7 mouse cellular contexts compared by ENCODE assay signal in genomic region chr4:148448179-148448852, GRCm38 (mm10). TPM values are rescaled to one million over a fixed set of nuclear protein-coding genes. Genes with fewer than 3 reads are reported as not detected.
DNase-seq lines count a peak whose midpoint lies in the region; ATAC-seq lines count a peak whose summit lies in the region.

Gene Mtor, plus strand, starts transcription at chr4:148448611.

- H3K4me3 ChIP-seq in embryonic facial prominence, embryonic 11.5 days (ENCODE audit: low read depth, low read length), result peak within 1 kb of the TSS; percentile 94
- peak within 1 kb of the TSS; percentile 93 for H3K4me3 ChIP-seq in limb, embryonic 10.5 days
- peak within 1 kb of the TSS; percentile 95 for H3K4me3 ChIP-seq in midbrain, embryonic 13.5 days (replicated peaks)

- peaks cover 4% of the 10 kb centered on the region; the same call in 1 of the 2 replicates for H3K4me1 ChIP-seq in embryonic facial prominence, embryonic 11.5 days (ENCODE audit: control insufficient read depth, insufficient read depth, low read length)
- peaks cover 34% of the 10 kb centered on the region for H3K4me1 ChIP-seq in limb, embryonic 10.5 days
- peaks cover 51% of the 10 kb centered on the region for H3K4me1 ChIP-seq in midbrain, embryonic 13.5 days (replicated peaks)

- H3K9ac ChIP-seq in embryonic facial prominence, embryonic 11.5 days (replicated peaks; ENCODE audit: low read length), result peak within 1 kb of the TSS; percentile 87
- H3K9ac ChIP-seq in midbrain, embryonic 13.5 days (replicated peaks), result peak within 1 kb of the TSS; percentile 95

- H3K27ac ChIP-seq in embryonic facial prominence, embryonic 11.5 days (replicated peaks; ENCODE audit: low read depth, low read length), result 0 out of 2 replicates have a peak within 1 kb of the TSS, but pooled peaks have one; percentile 32
- peak within 1 kb of the TSS; percentile 86 for H3K27ac ChIP-seq in limb, embryonic 10.5 days
- H3K27ac ChIP-seq in midbrain, embryonic 13.5 days, result peak within 1 kb of the TSS; percentile 88

- no peaks in the 10 kb centered on the region for H3K27me3 ChIP-seq in embryonic facial prominence, embryonic 11.5 days (ENCODE audit: control insufficient read depth, insufficient read depth, low read length)
- H3K27me3 ChIP-seq in limb, embryonic 10.5 days (ENCODE audit: low read depth, poor library complexity, severe bottlenecking), result no peaks in the 10 kb centered on the region
- H3K27me3 ChIP-seq in midbrain, embryonic 13.5 days, result no peaks in the 10 kb centered on the region

- H3K4me2 ChIP-seq in embryonic facial prominence, embryonic 11.5 days (ENCODE audit: low read depth, low read length), result peak within 1 kb of the TSS; percentile 74
- H3K4me2 ChIP-seq in midbrain, embryonic 13.5 days (replicated peaks), result peak within 1 kb of the TSS; percentile 81

- peak; percentile 95 for ATAC-seq in embryonic facial prominence, embryonic 11.5 days (replicated peaks; ENCODE audit: insufficient number of reproducible peaks, low FRiP score, low TSS enrichment, low read depth)
- ATAC-seq in granulocyte monocyte progenitor cell, adult 5-6 weeks (replicated peaks; ENCODE audit: poor library complexity, severe bottlenecking), result peak; percentile 81
- peak; percentile 97 for ATAC-seq in midbrain, embryonic 13.5 days

- H3K9me3 ChIP-seq in embryonic facial prominence, embryonic 11.5 days (replicated peaks; ENCODE audit: control insufficient read depth, low read length), result no peaks in the 10 kb centered on the region
- H3K9me3 ChIP-seq in limb, embryonic 10.5 days (replicated peaks), result no peaks in the 10 kb centered on the region
- H3K9me3 ChIP-seq in midbrain, embryonic 13.5 days, result no peaks in the 10 kb centered on the region

- under 1% methylated on average over 51 of the region's 56 CpGs for WGBS in embryonic facial prominence, embryonic 11.5 days
- under 1% methylated on average over 56 of the region's 56 CpGs for WGBS in limb, embryonic 10.5 days
- under 1% methylated on average over 56 of the region's 56 CpGs for WGBS in midbrain, embryonic 13.5 days

- DNase-seq in adrenal gland, postnatal 14 days, result peak; percentile 96
- peak; percentile 98 for DNase-seq in embryonic facial prominence, embryonic 11.5 days (ENCODE audit: low spot score)
- DNase-seq in kidney, adult 11 months, result peak; percentile 99
- DNase-seq in limb, embryonic 10.5 days (ENCODE audit: low spot score), result peak; percentile 89
- peak; percentile 83 for DNase-seq in spleen, adult 12 weeks (ENCODE audit: low spot score)

- peaks cover 2% of the 10 kb centered on the region; the same call in 1 of the 2 replicates for H3K36me3 ChIP-seq in embryonic facial prominence, embryonic 11.5 days (replicated peaks; ENCODE audit: control insufficient read depth, insufficient read depth, low read depth, low read length)
- H3K36me3 ChIP-seq in limb, embryonic 10.5 days, result peaks cover 14% of the 10 kb centered on the region
- peaks cover 16% of the 10 kb centered on the region for H3K36me3 ChIP-seq in midbrain, embryonic 13.5 days

RNA-seq across cellular contexts. Expression of gene Mtor, which starts in this region (rescaled TPM):
- 65.5 and 67.5 TPM in 2 replicates for total RNA-seq in adrenal gland, postnatal 14 days (2021)
- 22.5 and 23.9 TPM in 2 replicates for polyA plus RNA-seq in embryonic facial prominence, embryonic 11.5 days (2014; fragmentation: Nextera tagmentation; extraction: Ambion mirVana)
- total RNA-seq in granulocyte monocyte progenitor cell, adult 5-6 weeks (2014; fragmentation: Nextera tagmentation), result 25.6 and 51.9 TPM in 2 replicates
- total RNA-seq in granulocyte monocyte progenitor cell, adult 5-6 weeks (2017), result 16.5 and 17.8 TPM in 2 replicates
- polyA plus RNA-seq in limb, embryonic 10.5 days (2016; fragmentation: Nextera tagmentation; extraction: Ambion mirVana), result 20.6 and 22.3 TPM in 2 replicates
- 25.9 and 27.3 TPM in 2 replicates for polyA plus RNA-seq in midbrain, embryonic 13.5 days (2015; fragmentation: Nextera tagmentation; extraction: Ambion mirVana)

Comparison
In these comparisons a context has a peak if more than half of its experiments do, and no peak if none do; other contexts are left out.
1. Peak in every context shown above with its lines: DNase-seq, ATAC-seq, H3K4me3 ChIP-seq and H3K27ac ChIP-seq.
2. H3K27ac ChIP-seq: peak in every context shown above with its lines; median percentile 88 in midbrain, embryonic 13.5 days; 86 in limb, embryonic 10.5 days; 32 in embryonic facial prominence, embryonic 11.5 days.